Mouse (Mus musculus) left cerebral cortex, adult 2 months (tissue): Measurements from ENCODE around the gene Arfgap2. TPM values are rescaled to one million over a fixed set of nuclear protein-coding genes. Genes with fewer than 3 reads are reported as not detected.

Experiments used
- DNase-seq, 2 experiments: peaks; one replicate each; pipeline ENCODE4 v3.0.0; 2021 to 2022; ENCODE audit warnings: low spot score in 2 of 2, mixed read lengths in 1 of 2; ENCODE audit errors: extremely low spot score in 1 of 2
- H3K27ac ChIP-seq: fragments of 200-600 bp; 2 replicates; pipeline ENCODE4 v1.8.1; 2022
- H3K4me3 ChIP-seq: fragments of 200-600 bp; 2 replicates; pipeline ENCODE4 v1.8.1; 2022
- CTCF ChIP-seq: fragments of 200-600 bp; IDR thresholded peaks from 2 replicates; pipeline ENCODE4 v1.8.1; 2022; ENCODE audit warnings: antibody characterized with exemption, mild to moderate bottlenecking, moderate library complexity
- intact Hi-C: fragments of 180-260 bp; cut with DNase I; formaldehyde crosslinking; loops from one replicate; pipeline ENCODE4 v1.15.1; 2025
- total RNA-seq, 2 experiments: library from RNA; stranded (reverse); gene quantifications; 2 replicates each; pipeline ENCODE4 v1.2.3; 2021

The Arfgap2 gene
- total RNA-seq, 2 experiments from 2014 or later = 73.9 to 81.8 TPM

DNA sequence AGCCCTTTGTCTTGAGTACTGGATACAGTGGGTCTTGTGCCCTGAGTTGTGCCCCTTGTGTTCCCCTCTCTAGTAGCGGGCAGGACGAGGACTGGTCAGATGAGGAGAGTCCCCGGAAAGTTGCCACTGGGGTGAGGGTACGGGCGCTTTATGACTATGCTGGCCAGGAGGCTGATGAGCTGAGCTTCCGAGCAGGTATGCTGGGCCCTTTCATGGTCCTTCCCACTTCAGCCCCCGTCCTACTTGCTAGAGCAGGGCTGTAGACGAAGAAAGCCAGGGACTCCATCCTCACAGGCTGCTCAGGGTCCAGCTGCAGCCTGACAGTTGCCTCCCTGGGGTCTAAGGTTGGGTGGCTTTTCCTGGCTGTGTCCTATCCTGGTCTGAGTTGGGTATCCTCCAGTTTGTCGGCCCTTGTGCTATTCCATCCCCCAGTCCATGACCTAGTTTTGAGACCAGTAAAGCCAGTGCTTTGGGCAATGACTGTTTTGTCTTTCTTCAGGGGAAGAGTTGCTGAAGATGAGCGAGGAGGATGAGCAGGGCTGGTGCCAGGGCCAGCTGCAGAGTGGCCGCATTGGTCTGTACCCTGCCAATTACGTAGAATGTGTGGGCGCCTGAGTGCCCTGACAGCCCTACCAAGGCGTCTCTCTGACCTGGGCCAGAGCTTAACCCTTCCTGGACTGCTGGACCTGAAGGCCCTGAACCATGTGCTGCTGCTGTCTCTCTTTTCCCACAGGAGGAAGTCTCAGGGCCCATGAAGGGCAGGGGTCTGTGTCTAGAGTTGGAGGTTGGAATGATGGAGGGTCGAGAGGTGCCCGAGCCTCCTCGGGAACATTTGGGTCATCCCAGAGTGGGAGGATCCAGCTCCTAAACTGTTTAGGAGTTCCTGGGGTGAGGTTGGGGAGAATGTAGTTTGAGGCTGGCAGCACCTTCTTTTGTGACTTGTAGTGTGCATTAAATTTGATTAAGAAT lies 798 bp upstream of the Arfgap2 start:
- TF ChIP-seq CTCF = no peak
- peak overlapping the region; percentile 83 for H3K4me3 ChIP-seq
- peak overlapping the region; percentile 86 for H3K27ac ChIP-seq
- DNase-seq = no peak
- intact Hi-C loops = no loop called here

DNA sequence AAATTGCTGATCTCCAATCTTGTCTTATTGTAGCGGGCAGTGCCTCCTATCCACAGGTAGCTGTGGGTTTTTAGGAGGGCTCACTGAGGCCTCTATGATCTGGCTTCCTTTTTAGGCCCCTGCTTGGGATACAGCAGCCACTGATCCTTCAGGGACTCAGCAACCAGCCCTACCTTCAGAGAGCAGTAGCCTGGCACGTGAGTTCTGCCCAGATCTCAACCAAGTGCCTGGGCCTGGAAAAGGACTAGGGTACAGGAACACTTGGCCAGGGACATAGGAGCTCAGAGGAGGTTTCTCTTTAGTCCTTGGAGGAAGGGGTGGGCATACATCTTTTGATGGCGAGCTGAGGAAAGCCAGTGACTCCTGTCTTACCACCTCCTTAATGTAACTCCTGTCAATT lies 3.3 kb downstream of the Arfgap2 start:
- Histone ChIP-seq H3K4me3 (no peak overlapping the region), H3K27ac (no peak overlapping the region)
- DNase-seq = no peak
- intact Hi-C loops = no loop called here
- TF ChIP-seq CTCF = no peak

DNA sequence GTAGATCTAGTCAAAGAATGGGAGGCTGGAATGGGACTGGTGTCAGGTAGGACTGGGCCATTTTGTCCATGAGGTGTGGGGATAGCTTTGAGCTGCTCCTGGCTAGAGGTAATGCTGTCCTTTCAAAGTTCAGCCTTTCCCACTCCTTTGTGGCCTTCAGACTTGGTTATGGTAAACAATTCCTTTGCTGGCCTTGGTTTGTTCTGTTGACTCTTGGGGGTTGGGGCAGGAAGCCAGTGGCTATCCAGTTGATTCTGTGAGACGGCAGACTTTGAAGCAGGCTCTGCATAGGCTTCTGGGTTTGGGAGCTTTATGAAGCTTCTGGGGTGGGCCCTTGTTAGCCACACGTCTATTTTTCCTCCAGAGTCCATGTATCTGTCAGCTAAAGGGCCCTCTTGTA lies 3.9 kb downstream of the Arfgap2 start:
- intact Hi-C loops = no loop called here
- no peak for TF ChIP-seq CTCF
- Histone ChIP-seq H3K4me3 (no peak overlapping the region), H3K27ac (no peak overlapping the region)
- DNase-seq = no peak

DNA sequence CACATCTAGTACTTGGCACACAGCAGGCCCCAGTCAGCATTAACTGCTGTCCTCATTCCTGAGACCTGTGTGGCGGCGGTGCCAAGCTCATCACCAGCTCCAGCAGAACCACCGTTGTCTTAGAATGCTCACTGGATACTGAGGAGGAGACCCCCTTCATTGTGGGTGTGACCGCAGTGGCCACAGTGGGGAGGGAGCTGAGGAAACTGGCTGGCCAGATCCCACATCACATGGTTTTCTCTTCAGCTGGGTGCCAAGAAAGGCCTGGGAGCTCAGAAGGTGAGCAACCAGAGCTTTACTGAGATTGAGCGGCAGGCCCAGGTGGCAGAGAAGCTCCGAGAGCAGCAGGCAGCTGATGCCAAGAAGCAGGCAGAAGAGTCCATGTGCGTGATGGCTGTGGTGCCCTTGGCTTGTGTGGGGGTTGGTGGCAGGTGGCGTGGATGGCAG lies 4.9 kb downstream of the Arfgap2 start:
- intact Hi-C loops = no loop called here
- no peak for TF ChIP-seq CTCF

DNA sequence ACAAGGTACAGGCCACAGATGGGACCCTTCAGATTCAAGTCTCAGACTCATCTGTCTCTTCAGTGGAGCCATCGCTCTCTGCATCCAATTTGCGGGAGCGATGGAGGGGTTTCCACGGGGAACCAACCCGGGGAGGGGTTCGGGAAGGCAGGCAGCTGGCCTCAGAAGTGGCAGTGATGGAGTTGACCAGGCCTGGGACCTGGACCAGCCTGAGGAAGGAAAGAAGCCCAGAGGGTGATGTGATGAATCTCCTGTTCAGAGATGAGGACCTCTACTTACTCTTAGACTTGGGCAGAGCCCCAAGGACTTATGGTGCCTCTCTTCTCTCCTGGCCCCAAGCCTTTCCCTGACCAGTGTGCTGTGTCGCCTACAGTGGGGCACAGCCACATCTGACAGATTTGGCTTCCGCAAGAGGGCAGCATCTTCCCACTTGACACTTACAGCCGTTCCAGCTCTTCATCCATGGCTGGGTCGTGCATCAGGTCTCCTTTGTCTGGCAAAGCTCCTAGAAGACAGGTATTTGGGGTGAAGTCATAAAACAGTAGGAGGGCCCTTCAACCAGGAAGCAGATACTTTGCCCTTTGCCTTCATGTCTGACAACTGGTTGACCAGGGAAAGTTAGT lies 14.1 kb downstream of the Arfgap2 start:
- no peak overlapping the region for H3K27ac ChIP-seq
- TF ChIP-seq CTCF = peak; percentile 61

More for the DNA sequence above, 4.9 kb downstream of the Arfgap2 start:
- no peak for DNase-seq
- Histone ChIP-seq H3K27ac (no peak overlapping the region), H3K4me3 (no peak overlapping the region)

DNA sequence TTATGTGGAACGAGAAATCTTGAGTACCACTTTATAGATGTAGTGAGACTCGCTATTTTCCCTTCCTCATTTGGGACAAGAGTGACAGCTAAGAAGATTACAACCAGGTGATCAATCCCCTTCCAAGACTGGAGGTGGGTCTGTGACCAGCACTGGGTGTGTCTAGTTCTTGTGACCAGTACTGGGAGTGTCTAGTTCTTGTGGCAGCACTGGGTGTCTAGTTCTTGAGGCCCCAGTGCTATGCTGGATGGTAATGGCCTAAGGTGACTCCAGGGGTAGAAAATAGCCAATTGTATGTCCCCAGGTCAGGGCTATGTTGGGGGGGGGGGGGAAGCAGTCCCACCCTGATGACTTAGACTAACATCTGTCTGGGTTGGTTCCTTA lies 14.6 kb downstream of the Arfgap2 start:
- Histone ChIP-seq H3K4me3 (no peak overlapping the region), H3K27ac (no peak overlapping the region)
- intact Hi-C loops = no loop called here
- DNase-seq = no peak
- TF ChIP-seq CTCF = no peak

More for the DNA sequence above, 14.1 kb downstream of the Arfgap2 start:
- intact Hi-C loops = no loop called here
- DNase-seq = peak in 1 of 2 experiments; percentile 51
- no peak overlapping the region for H3K4me3 ChIP-seq

DNA sequence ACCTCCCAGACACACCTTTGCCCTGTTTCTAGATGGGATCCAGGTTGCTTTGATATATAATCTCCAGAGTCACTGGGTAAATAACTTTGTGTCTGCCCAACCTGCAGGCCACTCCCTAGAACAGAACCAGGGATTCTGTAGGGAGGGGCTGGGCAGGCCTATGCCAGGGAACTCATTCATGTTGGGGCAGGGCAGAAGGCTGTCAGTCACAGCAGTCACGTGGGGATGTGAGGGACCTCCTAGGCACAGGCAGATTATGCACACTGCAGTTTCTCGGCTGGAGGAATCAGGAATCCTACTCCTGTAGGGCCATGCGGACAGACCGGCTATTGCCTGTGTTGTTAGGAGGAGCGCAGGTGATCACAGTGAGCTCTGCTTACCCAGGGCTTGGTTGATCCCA lies 16.6 kb downstream of the Arfgap2 start:
- DNase-seq = no peak
- TF ChIP-seq CTCF = no peak
- intact Hi-C loops = no loop called here
- H3K4me3 ChIP-seq = no peak overlapping the region
- no peak overlapping the region for H3K27ac ChIP-seq

DNA sequence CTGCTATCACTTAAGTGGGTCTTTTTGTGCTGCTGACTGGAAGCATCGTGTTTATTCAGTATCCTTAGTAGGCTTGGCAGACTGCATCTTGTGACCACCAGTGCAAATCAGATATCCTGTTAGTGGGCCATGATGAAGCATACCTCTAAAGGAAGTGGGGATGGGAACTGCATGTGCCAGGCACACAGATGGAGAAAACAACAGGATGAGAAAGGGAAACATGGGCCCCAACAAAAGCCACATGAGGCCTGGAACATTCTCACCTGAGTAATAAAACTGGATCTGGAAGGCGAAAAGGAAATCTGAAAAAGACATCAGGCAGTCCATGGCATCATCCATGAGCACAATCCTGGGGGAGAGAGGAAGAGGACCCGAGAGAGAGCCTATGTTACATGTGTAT lies 19.2 kb downstream of the Arfgap2 start:
- Histone ChIP-seq H3K27ac (peak overlapping the region; percentile 24; the same call in 1 of the 2 replicates), H3K4me3 (no peak overlapping the region)
- TF ChIP-seq CTCF = no peak
- DNase-seq = no peak
- intact Hi-C loops = loop anchor here (2.0 kb wide), 1 partner anchor 45 kb away; no protein-coding TSS in a partner anchor

DNA sequence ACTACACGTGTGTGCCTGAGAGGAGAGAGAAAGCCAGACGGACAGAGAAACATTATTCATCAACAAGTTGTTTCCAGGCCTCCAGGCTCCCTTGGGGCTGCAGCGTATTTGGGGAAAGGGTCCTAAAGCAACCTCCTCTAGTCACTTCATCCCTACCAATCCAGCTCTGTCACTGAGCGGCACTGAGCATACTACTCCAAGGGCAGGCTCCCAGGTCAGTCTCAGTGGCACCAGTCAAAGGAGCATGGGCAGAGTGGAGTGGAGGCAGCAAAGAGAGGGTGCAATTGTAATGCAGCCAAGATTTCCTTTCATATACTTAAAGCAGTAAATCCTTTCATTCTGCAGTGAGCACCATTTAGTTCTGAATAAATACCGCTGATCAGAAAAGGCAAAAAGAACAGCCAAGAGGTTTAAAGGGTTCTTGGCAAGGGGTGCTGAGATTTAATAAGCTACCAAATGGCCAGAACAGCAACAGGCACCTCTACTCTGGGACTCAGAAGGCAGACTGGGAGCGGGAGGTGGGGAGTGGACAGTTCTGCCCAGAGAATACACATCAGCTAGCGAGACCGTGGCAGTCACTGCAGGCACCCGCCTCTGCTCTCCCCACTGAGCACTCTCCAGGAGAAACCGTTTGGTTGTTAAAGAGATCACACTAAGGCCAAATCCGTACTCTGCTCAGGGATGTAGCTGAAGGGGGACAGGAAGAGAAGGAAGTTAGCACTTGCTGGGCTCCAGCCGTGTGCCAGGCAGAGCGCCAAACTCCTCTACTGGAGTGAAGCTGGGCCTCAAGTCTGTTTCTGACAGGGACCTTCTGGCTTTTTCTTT lies 19.8 kb downstream of the Arfgap2 start:
- Histone ChIP-seq H3K4me3 (no peak overlapping the region), H3K27ac (peak overlapping the region; percentile 50)
- peak; percentile 36 to 41 for DNase-seq
- intact Hi-C loops = loop anchor here (2.0 kb wide), 1 partner anchor 44 kb away; no protein-coding TSS in a partner anchor
- no peak for TF ChIP-seq CTCF

DNA sequence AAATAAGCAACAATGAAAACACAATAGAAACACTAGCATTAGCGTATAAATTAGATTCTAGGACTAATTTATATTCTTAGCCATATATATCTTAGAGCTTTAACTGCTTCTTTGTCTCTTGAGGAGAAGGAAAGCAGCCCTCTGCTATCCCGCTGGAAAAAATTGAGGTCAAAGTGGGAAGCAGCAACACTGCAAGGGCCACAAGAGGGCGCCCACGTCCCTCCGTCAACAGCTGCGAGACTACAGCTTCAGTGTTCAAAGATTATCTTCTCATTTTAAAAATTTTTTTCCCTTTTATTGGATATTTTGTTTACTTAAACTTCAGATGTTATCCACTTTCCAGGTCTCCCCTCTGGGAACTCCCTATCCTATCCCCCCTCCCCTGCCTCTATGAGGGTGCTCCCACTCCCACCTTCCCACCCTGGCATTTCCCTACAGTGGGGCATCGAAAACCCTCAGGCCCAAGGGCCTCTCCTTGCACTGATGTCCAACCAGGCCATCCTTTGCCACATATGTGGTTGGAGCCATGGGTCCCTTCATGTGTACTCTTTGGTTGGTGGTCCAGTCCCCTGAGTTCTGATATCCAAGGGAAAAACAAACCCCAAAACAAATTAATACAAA lies 21.2 kb downstream of the Arfgap2 start:
- H3K27ac ChIP-seq = peak overlapping the region; percentile 50; the same call in 1 of the 2 replicates
- peak; percentile 74 to 77 for DNase-seq
- TF ChIP-seq CTCF = peak; percentile 96
- intact Hi-C loops = loop anchor here (1.0 to 2.0 kb wide), 2 partner anchors 43 to 195 kb away; no protein-coding TSS in a partner anchor
- H3K4me3 ChIP-seq = no peak overlapping the region

DNA sequence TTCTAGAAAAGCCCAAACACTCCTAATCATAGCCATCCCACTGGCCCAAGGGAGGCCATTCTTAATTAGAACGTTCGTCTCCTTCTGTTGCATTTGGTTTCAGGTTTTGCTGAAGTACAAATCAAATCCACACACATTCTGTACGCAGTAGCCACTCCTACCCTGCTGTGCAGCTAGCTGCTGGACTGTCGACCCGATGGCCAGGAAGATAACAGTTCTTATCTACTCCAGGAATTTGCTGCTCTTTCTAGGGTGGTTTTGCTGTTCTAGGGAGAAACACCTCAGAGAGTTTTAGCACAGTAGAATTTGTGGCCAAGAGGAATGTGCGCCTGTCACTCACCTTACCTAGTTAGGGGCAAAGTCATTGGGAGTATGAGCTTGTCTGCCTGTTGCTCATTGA lies 22.8 kb downstream of the Arfgap2 start:
- Histone ChIP-seq H3K4me3 (no peak overlapping the region), H3K27ac (no peak overlapping the region)
- TF ChIP-seq CTCF = no peak
- no peak for DNase-seq
- intact Hi-C loops = no loop called here
